Mouse (Mus musculus) NIH3T3 (cell line): ENCODE measurements around the gene Cdkn1c.

Source experiments
- DNase-seq: peaks from one replicate; pipeline ENCODE4 v3.0.0-alpha.2; 2012; ENCODE audit warnings: low read depth

Gene Cdkn1c

DNA sequence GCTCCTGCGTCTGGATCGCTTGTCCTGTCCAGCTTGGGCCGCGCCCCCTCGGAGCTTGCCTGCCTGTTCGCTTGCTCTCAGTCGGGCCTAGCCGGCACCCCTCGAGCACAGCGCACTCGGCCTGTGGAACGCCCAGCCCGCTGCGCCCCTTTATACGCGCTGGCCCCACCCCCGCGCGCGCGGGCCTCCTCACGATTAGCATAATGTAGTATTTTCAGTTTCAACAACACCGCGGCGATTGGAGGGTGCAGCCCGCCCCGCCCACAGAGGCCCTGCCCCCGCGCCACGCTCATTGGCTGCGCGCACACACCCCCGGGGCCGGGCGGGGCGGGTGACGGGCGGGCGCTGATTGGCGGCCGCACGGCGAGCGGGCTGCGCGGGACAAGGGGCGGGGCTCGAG lies at the start of gene Cdkn1c:
TSS of gene Cdkn1c (minus strand) at position 177 of the 400 bp plus-strand sequence.
- no peak for DNase-seq

- DNase-seq, result no peak
Measured at GRCm38 (mm10) chr7:143509566-143509965, 48.7 kb upstream of the Cdkn1c start.

GRCm38 (mm10) chr7:143506675-143507074 lies 45.8 kb upstream of the Cdkn1c start:
- peak; percentile 57 for DNase-seq

DNA sequence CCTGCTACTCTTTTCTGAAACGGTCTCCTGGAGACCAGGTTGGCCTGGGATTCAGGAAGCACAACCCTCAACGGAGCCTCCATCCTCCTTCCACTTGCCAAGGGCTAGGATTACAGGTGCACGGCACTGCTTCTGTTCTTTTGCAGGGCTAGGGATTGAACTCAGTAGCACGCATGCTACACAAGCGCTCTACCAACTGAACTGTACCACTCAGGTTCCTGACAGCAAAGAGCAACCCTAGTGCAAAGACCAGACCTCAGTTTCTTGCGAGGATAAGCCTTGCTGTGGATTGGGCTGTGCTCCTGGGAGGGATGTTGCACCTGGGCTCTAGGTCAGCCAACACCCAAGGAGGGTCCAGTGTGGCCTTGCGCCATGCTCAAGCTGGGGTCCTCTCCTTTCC lies 45.4 kb upstream of the Cdkn1c start:
- DNase-seq, result no peak

GRCm38 (mm10) chr7:143505823-143506222 lies 45.0 kb upstream of the Cdkn1c start:
- peak; percentile 62 for DNase-seq

GRCm38 (mm10) chr7:143505411-143505810 lies 44.6 kb upstream of the Cdkn1c start:
- no peak for DNase-seq

DNA sequence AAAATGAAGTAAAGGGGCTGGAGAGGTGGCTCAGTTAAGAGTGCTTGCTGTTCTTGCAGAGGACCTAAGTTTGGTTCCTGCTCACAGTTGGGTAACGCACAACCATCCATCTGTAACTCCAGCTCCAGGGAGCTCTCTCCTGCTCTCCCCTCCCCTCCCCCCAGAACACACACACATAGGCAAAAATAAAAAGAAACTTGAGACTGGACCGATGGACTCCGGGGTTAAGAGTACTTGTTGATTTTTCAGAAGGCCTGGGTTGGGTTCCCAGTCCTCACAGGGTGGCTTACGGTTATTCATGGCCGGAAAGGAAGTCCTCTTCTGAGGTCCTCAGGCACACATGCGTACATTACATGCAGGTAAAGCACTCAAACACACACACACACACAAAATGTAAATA lies 43.1 kb upstream of the Cdkn1c start:
- no peak for DNase-seq

DNA sequence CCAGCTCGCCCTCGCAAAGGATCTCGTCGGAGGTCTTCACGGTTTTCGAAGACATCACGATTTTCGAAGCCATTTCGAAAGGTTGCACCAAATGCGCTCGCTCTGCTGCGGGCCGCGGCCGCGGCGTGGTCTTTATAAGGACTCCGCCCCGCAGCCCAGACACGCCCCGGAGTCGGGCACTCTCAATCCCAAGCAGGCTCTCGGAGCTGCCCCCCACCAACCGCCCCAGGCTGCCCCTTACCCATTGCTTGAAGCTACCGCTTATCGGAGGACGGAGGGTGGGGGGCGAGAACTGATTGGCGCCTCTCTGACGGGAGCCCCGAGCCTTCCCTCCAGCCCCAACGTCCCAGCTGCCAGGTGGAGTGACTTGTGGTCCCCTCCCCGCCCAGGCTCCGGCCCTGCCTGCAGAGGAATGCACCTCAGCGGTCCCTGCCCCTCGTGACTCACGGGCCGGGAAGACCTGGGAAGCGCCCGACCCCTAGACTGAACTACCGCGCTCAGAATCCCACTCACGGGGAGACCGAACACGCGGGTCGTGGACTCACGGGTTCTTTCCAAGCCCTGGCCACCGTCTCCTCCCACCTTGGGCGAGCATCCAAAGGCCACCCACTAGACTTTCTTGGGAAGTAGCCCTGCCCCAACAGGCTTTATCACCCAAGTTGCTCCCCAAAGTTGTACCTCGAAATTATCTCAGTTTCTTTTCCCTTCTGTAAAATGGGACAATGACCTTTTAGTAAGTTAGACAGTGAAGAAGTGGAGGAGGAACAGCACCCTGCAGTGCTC lies 41.8 kb upstream of the Cdkn1c start, which contains the start of gene Phlda2:
TSS of gene Phlda2 (minus strand) at position 733 of the 783 bp plus-strand sequence.
- DNase-seq, result peak; percentile 10

DNA sequence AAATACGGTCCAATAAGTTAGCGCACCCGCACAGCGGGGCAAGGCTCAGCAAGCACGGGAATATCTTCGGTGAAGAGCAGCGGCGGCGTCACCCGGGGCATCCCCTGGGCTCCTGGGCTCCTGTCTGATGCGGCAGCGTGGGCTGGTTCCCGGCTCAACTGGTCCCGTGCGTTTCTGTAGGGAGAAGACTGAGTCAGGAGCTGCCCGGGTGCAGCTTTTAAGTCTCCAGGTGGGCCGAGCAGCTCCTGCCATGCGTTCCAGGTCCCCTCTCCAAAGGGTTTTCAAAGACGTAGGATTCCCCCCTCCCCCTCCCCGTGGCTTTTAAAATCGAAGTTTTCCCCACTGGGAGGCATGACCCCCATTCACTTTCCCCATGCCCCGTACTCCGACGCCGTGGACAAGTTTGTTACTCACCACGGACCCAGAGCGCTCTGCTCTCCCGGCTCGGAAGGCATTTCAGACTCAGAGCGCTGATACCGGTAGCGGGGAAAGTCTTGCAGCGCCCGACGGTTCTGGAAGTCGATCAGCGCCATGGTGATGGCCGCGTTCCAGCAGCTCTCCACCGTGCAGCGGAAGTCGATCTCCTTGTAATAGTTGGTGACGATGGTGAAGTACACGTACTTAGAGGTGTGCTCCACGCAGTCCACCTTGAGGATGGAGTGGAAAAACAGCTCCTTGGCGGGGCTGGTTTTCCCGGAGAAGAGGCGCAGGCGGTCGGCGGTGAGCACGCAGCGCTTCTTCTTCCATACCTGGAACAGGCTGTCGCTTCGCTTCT lies 41.0 kb upstream of the Cdkn1c start:
- DNase-seq, result no peak

DNA sequence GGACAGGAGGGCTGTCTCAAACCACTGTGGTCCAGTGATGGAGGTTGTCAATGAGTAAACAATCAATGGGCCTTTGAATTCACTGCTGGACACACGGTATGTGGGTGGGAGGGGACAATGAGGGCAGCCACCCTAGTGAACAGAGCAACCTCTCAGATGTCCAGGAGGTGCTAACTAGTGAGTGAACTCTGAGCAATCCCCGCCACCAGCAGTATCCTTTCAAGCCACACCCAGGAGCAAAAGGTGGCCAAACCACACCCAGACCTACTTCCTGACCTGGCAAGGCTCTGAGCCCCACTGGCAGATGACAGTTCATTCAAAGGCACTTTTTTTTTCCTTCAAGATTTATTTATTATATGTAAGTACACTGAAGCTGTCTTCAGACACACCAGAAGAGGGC lies 40.1 kb upstream of the Cdkn1c start:
- DNase-seq, result no peak

GRCm38 (mm10) chr7:143498584-143498983 lies 37.7 kb upstream of the Cdkn1c start:
- DNase-seq, result no peak

DNA sequence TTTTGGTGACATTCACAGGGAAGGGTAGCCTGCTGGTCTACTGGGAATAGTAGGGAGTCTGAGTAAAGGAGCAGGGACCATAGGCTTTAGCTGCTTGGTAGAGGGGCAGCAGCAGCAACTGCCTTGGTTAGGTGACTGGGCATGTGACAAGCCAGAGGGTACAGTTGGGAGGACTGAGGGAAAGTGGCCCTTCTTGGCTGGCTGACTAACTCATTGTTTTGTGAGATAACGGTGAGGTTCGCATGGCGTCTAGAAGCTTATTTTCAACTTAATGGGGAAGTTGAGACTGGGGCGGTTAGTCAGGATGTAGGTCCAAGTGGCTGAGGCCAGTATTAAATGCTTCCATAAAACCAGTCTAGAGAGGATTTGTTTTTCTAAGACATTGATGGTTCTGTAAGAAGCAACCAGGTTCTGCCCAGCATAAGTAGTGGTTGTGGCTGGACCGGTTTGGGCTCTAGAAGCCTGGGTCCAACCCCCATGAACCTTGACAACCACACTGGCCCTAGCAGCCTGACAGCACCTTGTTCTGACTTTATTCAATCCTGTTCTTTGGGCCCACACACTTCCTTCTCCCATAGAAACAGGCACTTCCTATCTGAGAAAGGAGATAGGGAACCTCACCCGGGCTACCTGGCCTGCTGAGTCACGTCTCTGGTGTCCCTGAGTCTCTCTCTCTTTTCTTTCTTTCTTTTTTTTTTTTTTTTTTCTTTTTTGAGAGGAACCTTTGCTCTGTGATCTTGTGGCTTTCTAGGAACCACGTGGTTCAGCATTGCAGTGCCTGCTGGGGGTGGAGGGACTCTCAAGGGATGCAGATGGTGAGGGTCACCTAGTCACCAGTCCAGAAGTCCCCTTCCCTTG lies 34.5 kb upstream of the Cdkn1c start:
- no peak for DNase-seq

- no peak for DNase-seq
Measured at GRCm38 (mm10) chr7:143493616-143494126, 32.8 kb upstream of the Cdkn1c start.

- DNase-seq, result no peak
Measured at GRCm38 (mm10) chr7:143489735-143490134, 28.9 kb upstream of the Cdkn1c start.

DNA sequence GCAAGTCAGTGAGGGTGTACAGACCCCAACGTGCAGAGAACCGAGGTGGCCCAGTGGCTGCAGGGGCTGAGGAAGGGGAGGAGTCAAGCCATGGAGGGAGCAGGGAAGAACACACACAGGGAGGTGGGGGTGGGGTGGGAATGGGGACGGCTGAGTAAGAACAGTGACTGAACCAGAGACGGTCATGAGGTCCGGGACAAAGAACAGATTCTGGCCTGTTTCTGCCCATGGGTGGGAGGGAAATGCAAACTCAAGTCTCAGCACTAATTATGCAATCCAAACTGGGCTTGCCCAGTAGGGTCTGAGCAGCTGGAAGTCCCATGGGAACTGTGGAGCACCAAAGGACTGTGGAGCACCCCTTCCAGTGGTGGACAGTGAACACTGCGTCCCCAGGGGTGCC lies 21.7 kb upstream of the Cdkn1c start:
- DNase-seq, result no peak

- no peak for DNase-seq
Measured at GRCm38 (mm10) chr7:143481806-143482387, 21.0 kb upstream of the Cdkn1c start.

GRCm38 (mm10) chr7:143480498-143480897 lies 19.6 kb upstream of the Cdkn1c start:
- peak; percentile 47 for DNase-seq

GRCm38 (mm10) chr7:143477800-143478199 lies 16.9 kb upstream of the Cdkn1c start:
- DNase-seq, result no peak

DNA sequence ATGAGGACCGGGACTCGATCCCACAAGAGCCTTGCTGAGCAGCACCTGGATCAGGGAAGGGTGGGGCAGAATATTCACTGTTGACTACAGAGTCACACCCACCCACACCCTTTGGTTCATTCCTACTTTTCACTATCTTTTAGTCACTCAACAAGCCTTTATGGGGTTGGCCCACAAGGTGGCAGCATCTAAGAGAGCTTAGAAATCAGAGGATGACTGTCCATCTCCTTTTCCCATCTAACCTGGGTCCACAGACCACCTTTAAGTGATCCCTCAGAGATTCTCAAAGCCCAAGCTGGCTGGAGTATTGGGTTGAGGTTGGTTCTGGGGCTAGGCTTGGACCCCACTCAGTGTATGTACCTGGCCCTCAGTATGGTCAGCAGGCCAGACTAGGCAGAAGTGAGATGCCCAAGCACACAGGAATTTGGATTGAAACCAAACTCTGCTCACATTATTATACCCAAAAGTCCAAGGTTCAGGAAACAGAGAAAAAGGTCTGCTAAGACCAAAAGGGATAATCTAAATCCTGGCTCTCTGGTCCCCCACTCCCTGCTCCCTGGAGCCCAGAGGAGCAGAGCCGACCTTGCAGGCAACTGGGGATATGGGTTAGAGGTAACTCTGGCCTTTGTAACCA lies 16.0 kb upstream of the Cdkn1c start:
- no peak for DNase-seq

DNA sequence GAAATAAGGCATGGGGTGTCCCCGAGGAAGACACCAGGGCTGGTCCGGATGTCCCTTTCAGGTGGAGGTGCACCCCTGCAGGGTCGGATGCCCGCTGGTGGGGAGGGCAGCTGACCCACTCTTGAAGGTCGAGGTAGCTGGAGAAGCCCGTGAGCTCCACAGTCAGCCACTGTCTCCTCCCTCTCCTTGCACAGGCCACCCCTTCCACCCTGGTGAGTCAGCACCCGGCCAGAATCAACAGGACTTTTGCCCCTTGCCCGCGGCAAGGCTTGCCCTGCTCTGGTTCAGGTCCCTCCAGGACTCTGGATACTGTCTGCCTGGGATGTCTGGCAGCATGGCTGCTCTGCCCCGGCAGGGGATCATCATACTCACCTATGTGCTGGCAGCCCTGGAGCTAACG lies 15.0 kb upstream of the Cdkn1c start:
- peak; percentile 8 for DNase-seq

DNA sequence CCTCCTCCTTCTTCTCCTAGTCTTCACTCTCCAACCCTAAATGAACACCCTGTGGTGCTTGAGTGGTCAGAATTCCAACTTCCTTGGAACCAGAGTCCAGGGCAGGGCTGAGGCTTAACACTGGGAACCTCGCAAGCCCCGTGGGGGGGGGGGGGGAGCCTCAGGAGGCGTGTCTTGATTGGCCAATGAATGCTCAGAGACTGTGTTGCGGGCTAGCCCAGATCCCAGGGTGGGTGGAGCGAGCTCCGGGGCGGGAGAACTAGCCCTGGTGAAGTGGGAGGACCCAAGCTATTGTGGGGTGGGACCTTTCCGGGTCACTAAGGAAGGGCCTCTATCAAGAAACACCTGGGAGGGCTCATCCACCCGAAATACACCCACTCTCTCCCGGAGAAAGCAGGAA lies 14.0 kb upstream of the Cdkn1c start:
- no peak for DNase-seq
